Mouse (Mus musculus): ENCODE data around the gene Dhx29. TPM values are rescaled to one million over a fixed set of nuclear protein-coding genes. Genes with fewer than 3 reads are reported as not detected.

Gene Dhx29
- polyA plus RNA-seq, 1 experiment from 2014 or later = 13.1 TPM

- Histone ChIP-seq H3K4me2 (no peak overlapping the region), H3K9ac (no peak overlapping the region), H3K9me3 (no peaks in the 10 kb centered on the region), H3K27ac (replicated peaks) (no peak overlapping the region), H3K4me3 (no peak overlapping the region), H3K27me3 (replicated peaks) (no peaks in the 10 kb centered on the region), H3K36me3 (peaks cover 72% of the 10 kb centered on the region), H3K4me1 (peaks cover 7% of the 10 kb centered on the region; the same call in 1 of the 2 replicates)
- ATAC-seq (ENCODE audit: extremely low read depth, insufficient number of reproducible peaks, low FRiP score, low TSS enrichment) = no peak
- 86% methylated on average over 8 of the region's 8 CpGs for WGBS
Observed at GRCm38 (mm10) chr13:112938130-112938529, 10.9 kb downstream of the Dhx29 start.

GRCm38 (mm10) chr13:112941879-112942330 lies 14.7 kb downstream of the Dhx29 start:
- Histone ChIP-seq H3K4me3 (no peak overlapping the region), H3K36me3 (peaks cover 75% of the 10 kb centered on the region), H3K4me2 (peak overlapping the region; percentile 46), H3K4me1 (peaks cover 7% of the 10 kb centered on the region; the same call in 1 of the 2 replicates), H3K27ac (replicated peaks) (no peak overlapping the region), H3K9me3 (no peaks in the 10 kb centered on the region), H3K9ac (no peak overlapping the region; the same call in 1 of the 2 replicates), H3K27me3 (replicated peaks) (no peaks in the 10 kb centered on the region)
- no peak for ATAC-seq (ENCODE audit: extremely low read depth, insufficient number of reproducible peaks, low FRiP score, low TSS enrichment)
- 26% methylated on average over 15 of the region's 15 CpGs for WGBS

GRCm38 (mm10) chr13:112945312-112945711 lies 18.1 kb downstream of the Dhx29 start:
- ATAC-seq (ENCODE audit: extremely low read depth, insufficient number of reproducible peaks, low FRiP score, low TSS enrichment) = no peak
- Histone ChIP-seq H3K4me2 (no peak overlapping the region), H3K4me1 (peaks cover 7% of the 10 kb centered on the region; the same call in 1 of the 2 replicates), H3K36me3 (peaks cover 82% of the 10 kb centered on the region), H3K27ac (replicated peaks) (no peak overlapping the region), H3K9me3 (no peaks in the 10 kb centered on the region), H3K4me3 (no peak overlapping the region), H3K9ac (no peak overlapping the region), H3K27me3 (replicated peaks) (no peaks in the 10 kb centered on the region)
- 92% methylated on average over 9 of the region's 9 CpGs for WGBS

GRCm38 (mm10) chr13:112945900-112946299 lies 18.6 kb downstream of the Dhx29 start:
- WGBS = 84% methylated on average over 6 of the region's 6 CpGs
- no peak overlapping the region for H3K4me3 ChIP-seq
- no peak for ATAC-seq (ENCODE audit: extremely low read depth, insufficient number of reproducible peaks, low FRiP score, low TSS enrichment)
- H3K4me2 ChIP-seq = no peak overlapping the region
- peaks cover 85% of the 10 kb centered on the region for H3K36me3 ChIP-seq
- no peaks in the 10 kb centered on the region for H3K27me3 ChIP-seq (replicated peaks)
- H3K9me3 ChIP-seq = no peaks in the 10 kb centered on the region
- H3K27ac ChIP-seq (replicated peaks) = no peak overlapping the region
- peaks cover 7% of the 10 kb centered on the region; the same call in 1 of the 2 replicates for H3K4me1 ChIP-seq
- no peak overlapping the region for H3K9ac ChIP-seq

- ATAC-seq (ENCODE audit: extremely low read depth, insufficient number of reproducible peaks, low FRiP score, low TSS enrichment) = no peak
- H3K9me3 ChIP-seq = no peaks in the 10 kb centered on the region
- no peak overlapping the region for H3K9ac ChIP-seq
- H3K27me3 ChIP-seq (replicated peaks) = no peaks in the 10 kb centered on the region
- WGBS = 87% methylated on average over 8 of the region's 8 CpGs
- H3K4me2 ChIP-seq = no peak overlapping the region
- H3K27ac ChIP-seq (replicated peaks) = no peak overlapping the region
- no peak overlapping the region for H3K4me3 ChIP-seq
- H3K36me3 ChIP-seq = peaks cover 94% of the 10 kb centered on the region
- H3K4me1 ChIP-seq = no peaks in the 10 kb centered on the region
Observed at GRCm38 (mm10) chr13:112954067-112954466, 26.8 kb downstream of the Dhx29 start.

- no peak for ATAC-seq (ENCODE audit: extremely low read depth, insufficient number of reproducible peaks, low FRiP score, low TSS enrichment)
- no peak overlapping the region for H3K4me3 ChIP-seq
- no peak overlapping the region for H3K9ac ChIP-seq
- no peaks in the 10 kb centered on the region for H3K4me1 ChIP-seq
- peaks cover 87% of the 10 kb centered on the region for H3K36me3 ChIP-seq
- WGBS = 79% methylated on average over 5 of the region's 5 CpGs
- H3K9me3 ChIP-seq = no peaks in the 10 kb centered on the region
- no peaks in the 10 kb centered on the region for H3K27me3 ChIP-seq (replicated peaks)
- no peak overlapping the region for H3K4me2 ChIP-seq
- no peak overlapping the region for H3K27ac ChIP-seq (replicated peaks)
Observed at GRCm38 (mm10) chr13:112963081-112963480, 35.8 kb downstream of the Dhx29 start.

- H3K27ac ChIP-seq (replicated peaks) = no peak overlapping the region
- ATAC-seq (ENCODE audit: extremely low read depth, insufficient number of reproducible peaks, low FRiP score, low TSS enrichment) = no peak
- no peaks in the 10 kb centered on the region for H3K4me1 ChIP-seq
- no peaks in the 10 kb centered on the region for H3K27me3 ChIP-seq (replicated peaks)
- peaks cover 86% of the 10 kb centered on the region for H3K36me3 ChIP-seq
- no peak overlapping the region for H3K4me3 ChIP-seq
- H3K4me2 ChIP-seq = no peak overlapping the region
- H3K9me3 ChIP-seq = no peaks in the 10 kb centered on the region
- 87% methylated on average over 12 of the region's 12 CpGs for WGBS
- H3K9ac ChIP-seq = no peak overlapping the region
Observed at GRCm38 (mm10) chr13:112964421-112964820, 37.2 kb downstream of the Dhx29 start.

- H3K36me3 ChIP-seq = peaks cover 69% of the 10 kb centered on the region
Observed at GRCm38 (mm10) chr13:112967267-112967666, 40.0 kb downstream of the Dhx29 start.

GRCm38 (mm10) chr13:112976720-112977119 lies 49.5 kb downstream of the Dhx29 start:
- Histone ChIP-seq H3K27ac (replicated peaks) (no peak overlapping the region), H3K4me3 (no peak overlapping the region), H3K36me3 (no peaks in the 10 kb centered on the region), H3K9me3 (no peaks in the 10 kb centered on the region), H3K4me2 (peak overlapping the region; percentile 47), H3K4me1 (no peaks in the 10 kb centered on the region), H3K9ac (no peak overlapping the region), H3K27me3 (replicated peaks) (peaks cover 48% of the 10 kb centered on the region)
- 34% methylated on average over 10 of the region's 10 CpGs for WGBS
- no peak for ATAC-seq (ENCODE audit: extremely low read depth, insufficient number of reproducible peaks, low FRiP score, low TSS enrichment)

More at GRCm38 (mm10) chr13:112967267-112967666, 40.0 kb downstream of the Dhx29 start:
- H3K9me3 ChIP-seq = no peaks in the 10 kb centered on the region
- no peak overlapping the region for H3K9ac ChIP-seq
- no peak for ATAC-seq (ENCODE audit: extremely low read depth, insufficient number of reproducible peaks, low FRiP score, low TSS enrichment)
- H3K27ac ChIP-seq (replicated peaks) = no peak overlapping the region
- 84% methylated on average over 5 of the region's 5 CpGs for WGBS
- no peaks in the 10 kb centered on the region for H3K27me3 ChIP-seq (replicated peaks)
- H3K4me2 ChIP-seq = no peak overlapping the region
- H3K4me3 ChIP-seq = no peak overlapping the region
- no peaks in the 10 kb centered on the region for H3K4me1 ChIP-seq

- Histone ChIP-seq H3K9ac (no peak overlapping the region), H3K4me1 (peaks cover 38% of the 10 kb centered on the region), H3K27me3 (replicated peaks) (peaks cover 91% of the 10 kb centered on the region), H3K36me3 (no peaks in the 10 kb centered on the region), H3K4me3 (no peak overlapping the region), H3K27ac (replicated peaks) (no peak overlapping the region), H3K9me3 (no peaks in the 10 kb centered on the region), H3K4me2 (peak overlapping the region; percentile 99; the same call in 1 of the 2 replicates)
- 11% methylated on average over 16 of the region's 18 CpGs for WGBS
- ATAC-seq (ENCODE audit: extremely low read depth, insufficient number of reproducible peaks, low FRiP score, low TSS enrichment) = no peak
Observed at GRCm38 (mm10) chr13:112985605-112986450, 58.6 kb downstream of the Dhx29 start.

GRCm38 (mm10) chr13:112986451-112986950 lies 59.2 kb downstream of the Dhx29 start:
- Histone ChIP-seq H3K4me3 (peak overlapping the region; percentile 68), H3K36me3 (no peaks in the 10 kb centered on the region), H3K27me3 (replicated peaks) (peaks cover 93% of the 10 kb centered on the region), H3K4me1 (peaks cover 38% of the 10 kb centered on the region), H3K9ac (peak overlapping the region; percentile 79; the same call in 1 of the 2 replicates), H3K4me2 (peak overlapping the region; percentile 99), H3K9me3 (no peaks in the 10 kb centered on the region), H3K27ac (replicated peaks) (no peak overlapping the region)
- 2% methylated on average over 17 of the region's 17 CpGs for WGBS
- no peak for ATAC-seq (ENCODE audit: extremely low read depth, insufficient number of reproducible peaks, low FRiP score, low TSS enrichment)

Data from heart, embryonic 13.5 days (tissue).